Mouse (Mus musculus) midbrain, embryonic 15.5 days (tissue): Measurements from ENCODE around the gene Zfr. TPM values are rescaled to one million over a fixed set of nuclear protein-coding genes. Genes with fewer than 3 reads are reported as not detected.

Experiments
- ATAC-seq: fragments of 200-750 bp; cut with Nextera tagmentation; replicated peaks from 2 replicates; pipeline ENCODE4 v1.8.0; 2017; ENCODE audit warnings: moderate TSS enrichment
- H3K27ac ChIP-seq: fragments of 300-500 bp; sonication (generic); 2 replicates; pipeline ENCODE4 v1.5.1; 2015; ENCODE audit warnings: mild to moderate bottlenecking, inconsistent platforms
- H3K27me3 ChIP-seq: fragments of 300-500 bp; sonication (generic); replicated peaks from 2 replicates; pipeline ENCODE4 v1.6.1; 2015; ENCODE audit warnings: inconsistent platforms
- H3K36me3 ChIP-seq: fragments of 300-500 bp; sonication (generic); replicated peaks from 2 replicates; pipeline ENCODE4 v1.6.1; 2015; ENCODE audit warnings: inconsistent platforms
- H3K4me1 ChIP-seq: fragments of 300-500 bp; sonication (generic); 2 replicates; pipeline ENCODE4 v1.6.1; 2015; ENCODE audit warnings: inconsistent platforms
- H3K4me2 ChIP-seq: fragments of 300-500 bp; sonication (generic); 2 replicates; pipeline ENCODE4 v1.6.1; 2015; ENCODE audit warnings: inconsistent platforms, mild to moderate bottlenecking, moderate library complexity
- H3K4me3 ChIP-seq: fragments of 300-500 bp; sonication (generic); 2 replicates; pipeline ENCODE4 v1.5.1; 2015; ENCODE audit warnings: mild to moderate bottlenecking, inconsistent platforms
- H3K9ac ChIP-seq: fragments of 300-500 bp; sonication (generic); 2 replicates; pipeline ENCODE4 v1.6.1; 2015; ENCODE audit warnings: mild to moderate bottlenecking, inconsistent platforms
- H3K9me3 ChIP-seq: fragments of 300-500 bp; sonication (generic); 2 replicates; pipeline ENCODE4 v1.6.1; 2016; ENCODE audit warnings: inconsistent platforms
- WGBS: fragments of 180-500 bp; shearing (Covaris S2); methylation state at CpG from one replicate; pipeline ENCODE4 v1.1.7; 2015; ENCODE audit warnings: mixed read lengths; 5-methylcytosine and 5-hydroxymethylcytosine counted together
- microRNA counts: library from miRNA; unstranded; fragments of <30 nt; microRNA quantifications from one replicate; lab custom pipeline; 2016
- microRNA-seq: library from miRNA; unstranded; fragments of <30 nt; microRNA quantifications from one replicate; pipeline ENCODE4, GENCODE M21; 2016
- polyA plus RNA-seq: library from polyadenylated mRNA; unstranded; fragments of >200 nt; fragmentation: Nextera tagmentation; extraction: Ambion mirVana; gene quantifications from 2 replicates; pipeline ENCODE4 v1.2.1, GENCODE M21; 2015

The Zfr gene
- polyA plus RNA-seq, 1 experiment from 2014 or later: 180 TPM

DNA sequence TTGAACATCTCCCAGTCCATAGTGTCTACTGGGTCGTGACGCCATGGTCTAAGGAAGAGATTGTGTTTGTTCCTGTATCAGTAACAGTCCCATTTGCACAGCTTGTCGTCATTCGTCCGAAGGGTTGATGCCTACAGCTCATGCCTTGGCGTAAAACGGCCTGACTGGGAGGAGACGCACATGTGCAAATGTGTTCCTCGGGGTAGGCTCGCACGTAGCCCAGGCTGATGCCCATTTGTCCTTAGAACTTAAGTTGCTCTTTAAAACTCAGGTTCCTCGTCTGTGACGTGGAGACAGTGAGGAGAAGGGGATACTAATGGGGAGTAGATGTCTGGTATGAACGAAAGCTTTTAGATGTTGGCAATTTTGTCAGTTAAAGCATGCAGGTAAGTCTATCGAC lies 109.3 kb downstream of the Zfr start:
- Histone ChIP-seq H3K36me3 (no peaks in the 10 kb centered on the region), H3K27me3 (no peaks in the 10 kb centered on the region), H3K27ac (no peak overlapping the region), H3K9me3 (no peaks in the 10 kb centered on the region), H3K9ac (no peak overlapping the region), H3K4me3 (no peak overlapping the region), H3K4me2 (no peak overlapping the region), H3K4me1 (peaks cover 28% of the 10 kb centered on the region)
- no peak for ATAC-seq
- 96% methylated on average over 15 of the region's 15 CpGs for WGBS

GRCm38 (mm10) chr15:12227355-12227754 lies 109.7 kb downstream of the Zfr start:
- 85% methylated on average over 4 of the region's 4 CpGs for WGBS
- H3K4me1 ChIP-seq: peaks cover 24% of the 10 kb centered on the region

DNA sequence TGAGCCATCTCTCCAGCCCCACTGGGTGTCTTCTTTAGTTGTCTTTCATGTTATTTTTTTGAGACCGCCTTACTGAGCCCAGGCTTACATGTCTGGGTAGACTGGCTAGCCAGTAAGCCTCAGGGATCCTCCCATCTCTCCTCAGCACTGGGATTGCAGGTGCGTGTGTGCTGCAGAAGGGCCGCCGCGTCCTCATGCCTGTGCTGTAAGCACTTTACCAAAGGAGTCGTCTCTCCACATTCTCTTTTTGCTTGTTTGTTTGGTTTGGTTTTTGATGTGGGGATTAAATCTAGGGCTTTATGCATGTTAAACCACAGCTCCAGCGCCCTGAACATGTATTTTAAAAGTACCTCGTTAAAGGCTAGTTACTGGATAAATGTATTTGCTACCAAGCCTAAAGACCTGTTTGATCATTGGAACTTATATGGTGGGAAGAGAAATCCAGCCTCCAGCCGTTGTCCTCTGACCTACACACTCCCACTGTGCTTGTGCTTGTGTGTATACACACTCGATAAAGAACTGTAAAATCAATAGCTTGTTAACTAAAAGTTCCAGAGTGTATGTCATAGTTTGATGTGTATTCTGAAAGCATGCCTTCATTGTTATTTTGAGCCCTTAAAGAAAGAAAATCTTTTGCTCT lies 112.1 kb downstream of the Zfr start:
- ATAC-seq: peak; percentile 41
- H3K27ac ChIP-seq: peak overlapping the region; percentile 45; the same call in 1 of the 2 replicates

More at GRCm38 (mm10) chr15:12227355-12227754, 109.7 kb downstream of the Zfr start:
- no peak overlapping the region for H3K4me2 ChIP-seq
- H3K36me3 ChIP-seq: no peaks in the 10 kb centered on the region
- no peak overlapping the region for H3K4me3 ChIP-seq
- no peak overlapping the region for H3K27ac ChIP-seq
- no peak for ATAC-seq
- no peaks in the 10 kb centered on the region for H3K27me3 ChIP-seq
- H3K9ac ChIP-seq: no peak overlapping the region
- no peaks in the 10 kb centered on the region for H3K9me3 ChIP-seq

DNA sequence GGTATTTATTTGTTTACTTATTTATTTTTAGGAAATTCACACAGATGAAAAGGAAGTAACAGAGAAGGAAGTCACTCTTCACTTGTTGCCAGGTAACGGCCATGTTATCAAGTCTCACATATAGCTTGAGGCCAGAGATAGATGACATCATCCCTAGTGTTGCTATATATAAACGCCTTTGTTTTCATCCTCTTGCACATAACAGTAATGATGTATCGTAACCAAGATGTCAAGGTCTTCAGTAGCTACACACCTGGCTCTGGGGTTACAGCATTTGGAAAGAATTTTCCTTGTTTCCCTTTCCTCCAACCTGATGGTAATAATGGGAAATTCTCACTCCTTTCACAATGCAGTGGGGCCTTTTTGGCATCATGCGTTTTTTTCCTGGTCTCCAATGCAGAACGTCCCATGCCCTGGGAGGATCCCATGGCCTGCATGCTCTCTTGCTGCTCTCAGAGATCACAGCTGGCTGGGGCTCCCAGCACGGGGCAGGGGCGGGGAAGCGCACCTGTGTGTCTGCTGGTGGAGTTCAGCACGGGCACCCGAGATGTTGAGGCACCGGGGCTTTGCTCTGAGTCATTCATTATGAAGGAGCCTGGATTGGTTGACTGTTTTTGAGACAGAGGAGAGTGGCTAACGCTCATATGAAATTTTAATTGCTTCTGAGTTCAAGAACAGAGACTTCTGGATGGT lies 112.8 kb downstream of the Zfr start:
- no peak overlapping the region for H3K4me3 ChIP-seq
- no peaks in the 10 kb centered on the region for H3K27me3 ChIP-seq
- H3K4me1 ChIP-seq: peaks cover 13% of the 10 kb centered on the region
- WGBS: 63% methylated on average over 12 of the region's 12 CpGs
- H3K9ac ChIP-seq: no peak overlapping the region
- H3K27ac ChIP-seq: no peak overlapping the region
- H3K36me3 ChIP-seq: no peaks in the 10 kb centered on the region
- H3K9me3 ChIP-seq: no peaks in the 10 kb centered on the region
- peak; percentile 59 for ATAC-seq
- no peak overlapping the region for H3K4me2 ChIP-seq

More for the DNA sequence above, 112.1 kb downstream of the Zfr start:
- no peak overlapping the region for H3K4me3 ChIP-seq
- 72% methylated on average over 10 of the region's 10 CpGs for WGBS
- no peaks in the 10 kb centered on the region for H3K9me3 ChIP-seq
- no peak overlapping the region for H3K4me2 ChIP-seq
- H3K36me3 ChIP-seq: no peaks in the 10 kb centered on the region
- no peaks in the 10 kb centered on the region for H3K27me3 ChIP-seq
- no peak overlapping the region for H3K9ac ChIP-seq
- peaks cover 13% of the 10 kb centered on the region for H3K4me1 ChIP-seq

GRCm38 (mm10) chr15:12231462-12231861 lies 113.8 kb downstream of the Zfr start:
- ATAC-seq: no peak
- Histone ChIP-seq H3K27me3 (no peaks in the 10 kb centered on the region), H3K4me3 (no peak overlapping the region), H3K9ac (no peak overlapping the region), H3K36me3 (no peaks in the 10 kb centered on the region), H3K9me3 (no peaks in the 10 kb centered on the region), H3K4me1 (peaks cover 13% of the 10 kb centered on the region), H3K27ac (no peak overlapping the region), H3K4me2 (no peak overlapping the region)
- WGBS: 79% methylated on average over 6 of the region's 6 CpGs

- H3K27ac ChIP-seq: no peak overlapping the region
These were observed 114.8 kb downstream of the Zfr start for GRCm38 (mm10) chr15:12232429-12232828.

GRCm38 (mm10) chr15:12233021-12233420 lies 115.4 kb downstream of the Zfr start:
- H3K4me2 ChIP-seq: no peak overlapping the region
- no peaks in the 10 kb centered on the region for H3K27me3 ChIP-seq
- H3K36me3 ChIP-seq: no peaks in the 10 kb centered on the region
- 88% methylated on average over 4 of the region's 4 CpGs for WGBS
- H3K27ac ChIP-seq: no peak overlapping the region
- no peak overlapping the region for H3K4me3 ChIP-seq
- no peak for ATAC-seq
- H3K4me1 ChIP-seq: peaks cover 8% of the 10 kb centered on the region
- H3K9ac ChIP-seq: no peak overlapping the region
- H3K9me3 ChIP-seq: no peaks in the 10 kb centered on the region

More at GRCm38 (mm10) chr15:12232429-12232828, 114.8 kb downstream of the Zfr start:
- H3K36me3 ChIP-seq: no peaks in the 10 kb centered on the region
- no peak overlapping the region for H3K4me3 ChIP-seq
- 83% methylated on average over 11 of the region's 11 CpGs for WGBS
- 0 out of 2 replicates have a peak, but pooled peaks have one; percentile 7 for ATAC-seq
- H3K4me2 ChIP-seq: no peak overlapping the region
- H3K27me3 ChIP-seq: no peaks in the 10 kb centered on the region
- H3K9ac ChIP-seq: no peak overlapping the region
- peaks cover 13% of the 10 kb centered on the region for H3K4me1 ChIP-seq
- no peaks in the 10 kb centered on the region for H3K9me3 ChIP-seq

MicroRNAs encoded within 50 kb of the gene (microRNA counts, 519-probe panel; counts per million panel counts)
- microRNA mmu-miR-1898 (lab: Ali Mortazavi, UCI): 2,002 counts per million, percentile 18 among the panel's probes with 10 or more counts

Small RNA genes lying within 50 kb of the gene (microRNA-seq; reads per million reads assigned to microRNA genes)
- gene Mir1898: not detected

Other genes with a start within 250 kb of the Zfr start
- 0.87 and 1.1 TPM in 2 replicates for gene Npr3, start 210.5 kb upstream of the Zfr start, polyA plus RNA-seq
- gene Sub1, start 120.8 kb upstream of the Zfr start, polyA plus RNA-seq: 469 and 476 TPM in 2 replicates
- gene Mtmr12, start 87.2 kb downstream of the Zfr start, polyA plus RNA-seq: 8.3 and 9.6 TPM in 2 replicates
- 62.6 and 64.8 TPM in 2 replicates for gene Golph3, start 203.6 kb downstream of the Zfr start, polyA plus RNA-seq
- gene 1810049J17Rik, start 204.1 kb downstream of the Zfr start, polyA plus RNA-seq: 1.1 TPM in 2 replicates